In the genomic region with DNA sequence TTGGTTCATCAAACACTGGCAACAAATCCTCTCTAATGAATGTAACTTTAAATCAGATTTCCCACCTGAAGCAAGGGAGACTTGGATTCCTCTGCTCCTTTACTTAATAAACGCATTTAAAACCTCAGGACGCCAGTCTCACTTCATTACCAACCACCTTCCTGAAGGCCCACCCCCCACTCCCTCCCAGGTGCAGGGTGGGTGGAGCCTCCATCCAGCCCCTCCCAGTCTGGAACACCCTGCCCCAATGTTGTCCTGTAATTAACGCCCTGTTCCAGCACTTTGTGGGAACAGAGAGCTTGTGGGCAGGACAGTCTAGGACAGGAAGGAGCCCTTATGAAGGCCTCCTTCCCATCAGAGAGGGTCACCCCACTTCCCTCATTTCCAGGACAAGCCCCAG, we compare ENCODE assay signal across 19 mouse cellular contexts. TPM values are rescaled to one million over a fixed set of nuclear protein-coding genes. Genes with fewer than 3 reads are reported as not detected.
A peak's percentile ranks its signal among the peaks of the same experiment; 100 is the strongest.
DNase-seq lines count a peak whose midpoint lies in the region; ATAC-seq and TF ChIP-seq lines count a peak whose summit lies in the region.
"Had no signal": no experiment of that assay in that cellular context is flagged by ENCODE, and none has a peak within 500 bp of the region (broad histone marks: within the 10 kb centered on the region; RNA-seq: fewer than 3 reads in every experiment).

No protein-coding gene starts in this region.

- H3K27me3 ChIP-seq in heart, embryonic 10.5 days (ENCODE audit: insufficient read depth, poor library complexity, severe bottlenecking) = no peaks in the 10 kb centered on the region
- H3K27me3 ChIP-seq in heart, embryonic 12.5 days (replicated peaks) = no peaks in the 10 kb centered on the region
- H3K27me3 ChIP-seq in liver, postnatal 0 days (ENCODE audit: insufficient read depth, low read length) = no peaks in the 10 kb centered on the region
- H3K27me3 ChIP-seq: embryonic facial prominence, embryonic 13.5 days; forebrain, embryonic 12.5 days; heart, embryonic 13.5 days; hindbrain, embryonic 12.5 days had no signal

- TF ChIP-seq EP300 in liver, postnatal 0 days (IDR thresholded peaks at IDR 0.05; ENCODE audit: low read depth) = no peak

- no peak overlapping the region for H3K4me3 ChIP-seq in heart, embryonic 10.5 days
- H3K4me3 ChIP-seq in heart, embryonic 12.5 days = no peak overlapping the region
- no peak overlapping the region for H3K4me3 ChIP-seq in liver, postnatal 0 days (ENCODE audit: low read depth, low read length)
- H3K4me3 ChIP-seq: embryonic facial prominence, embryonic 13.5 days; forebrain, embryonic 12.5 days; heart, embryonic 13.5 days; hindbrain, embryonic 12.5 days had no signal

- H3K36me3 ChIP-seq in heart, embryonic 10.5 days = peaks cover 46% of the 10 kb centered on the region
- peaks cover 40% of the 10 kb centered on the region for H3K36me3 ChIP-seq in heart, embryonic 12.5 days
- H3K36me3 ChIP-seq in liver, postnatal 0 days (replicated peaks; ENCODE audit: insufficient read depth, low read length) = peaks cover 11% of the 10 kb centered on the region

- ATAC-seq in heart, embryonic 12.5 days (ENCODE audit: insufficient number of reproducible peaks, low FRiP score) = no peak
- ATAC-seq in liver, postnatal 0 days = no peak
- ATAC-seq: activated CD4-positive, CD25-positive, alpha-beta regulatory T cell, adult 4 months; forebrain, embryonic 16.5 days; inflammation-experienced regulatory T-cells, adult 6 months had no signal

- DNase-seq in heart, embryonic 10.5 days (ENCODE audit: low spot score) = no peak
- DNase-seq in liver, postnatal 0 days = no peak
- no peak for DNase-seq in liver
- DNase-seq in R1 (ENCODE audit: low read depth, low spot score) = peak; percentile 70
- DNase-seq in embryo, embryonic 10 days (ENCODE audit: low spot score) = no peak
- no peak for DNase-seq in thymus, postnatal 10 days (ENCODE audit: low spot score in 2 of 2)
- DNase-seq: adrenal gland, postnatal 14 days; cerebellum, postnatal 25 days; gastrocnemius, postnatal 10 days; heart, adult 18-20 months; heart, postnatal 4 days had no signal

- H3K9ac ChIP-seq in heart, embryonic 12.5 days = no peak overlapping the region
- no peak overlapping the region for H3K9ac ChIP-seq in liver, postnatal 0 days (replicated peaks)
- H3K9ac ChIP-seq: embryonic facial prominence, embryonic 13.5 days; forebrain, embryonic 12.5 days; heart, embryonic 13.5 days; hindbrain, embryonic 12.5 days had no signal

- no peaks in the 10 kb centered on the region for H3K9me3 ChIP-seq in heart, embryonic 10.5 days
- no peaks in the 10 kb centered on the region for H3K9me3 ChIP-seq in heart, embryonic 12.5 days (replicated peaks)
- no peaks in the 10 kb centered on the region for H3K9me3 ChIP-seq in liver, postnatal 0 days (ENCODE audit: low read length)
- H3K9me3 ChIP-seq: embryonic facial prominence, embryonic 13.5 days; forebrain, embryonic 12.5 days; heart, embryonic 13.5 days; hindbrain, embryonic 12.5 days had no signal

- H3K4me1 ChIP-seq in heart, embryonic 10.5 days = peaks cover 62% of the 10 kb centered on the region
- H3K4me1 ChIP-seq in heart, embryonic 12.5 days (replicated peaks) = peaks cover 42% of the 10 kb centered on the region
- peaks cover 13% of the 10 kb centered on the region for H3K4me1 ChIP-seq in liver, postnatal 0 days (ENCODE audit: insufficient read depth)
- H3K4me1 ChIP-seq: embryonic facial prominence, embryonic 13.5 days; forebrain, embryonic 12.5 days; hindbrain, embryonic 12.5 days had no signal

- TF ChIP-seq CTCF in liver, postnatal 0 days (IDR thresholded peaks at IDR 0.05; ENCODE audit: low read depth) = no peak

- peak overlapping the region; percentile 49; the same call in 1 of the 2 replicates for H3K27ac ChIP-seq in heart, embryonic 10.5 days
- no peak overlapping the region for H3K27ac ChIP-seq in heart, embryonic 12.5 days (ENCODE audit: poor library complexity, severe bottlenecking)
- H3K27ac ChIP-seq in liver, postnatal 0 days (ENCODE audit: low read depth) = peak overlapping the region; percentile 62
- H3K27ac ChIP-seq: embryonic facial prominence, embryonic 13.5 days; forebrain, embryonic 12.5 days; heart, embryonic 13.5 days; hindbrain, embryonic 12.5 days had no signal

- no peak overlapping the region for H3K4me2 ChIP-seq in heart, embryonic 12.5 days
- H3K4me2 ChIP-seq in liver, postnatal 0 days (ENCODE audit: low read depth, low read length) = no peak overlapping the region
- H3K4me2 ChIP-seq: embryonic facial prominence, embryonic 13.5 days; forebrain, embryonic 12.5 days; heart, embryonic 13.5 days; hindbrain, embryonic 12.5 days had no signal

- 44% methylated on average over 3 of the region's 3 CpGs for WGBS in heart, embryonic 10.5 days
- 50% methylated on average over 3 of the region's 3 CpGs for WGBS in heart, embryonic 12.5 days
- WGBS in liver, postnatal 0 days (ENCODE audit: insufficient replicate concordance) = 55% methylated on average over 3 of the region's 3 CpGs

RNA-seq across cellular contexts. Expression of gene Klhdc4, which starts 35.2 kb away (rescaled TPM):
- 44.3 and 54.4 TPM in 2 replicates for polyA plus RNA-seq in heart, embryonic 10.5 days (2016; fragmentation: Nextera tagmentation; extraction: Ambion mirVana)
- 27.7 and 28.2 TPM in 2 replicates for polyA plus RNA-seq in heart, embryonic 12.5 days (2016; fragmentation: Nextera tagmentation; extraction: Ambion mirVana)
- 8.2 and 8.7 TPM in 2 replicates for polyA plus RNA-seq in liver, postnatal 0 days (2015; fragmentation: Nextera tagmentation; extraction: Ambion mirVana)
